Mouse (Mus musculus) kidney, adult 2 months (tissue): ENCODE measurements around the gene Paics.

Source experiments
- CTCF ChIP-seq: fragments of 200-500 bp; conservative IDR thresholded peaks from 2 replicates; pipeline ENCODE4 v1.5.1; 2011; ENCODE audit warnings: low read depth, mild to moderate bottlenecking, control low read depth, low read length, moderate library complexity, mixed read lengths; ENCODE audit not compliant: insufficient read depth, insufficient read length
- POLR2A ChIP-seq: fragments of 200-500 bp; IDR thresholded peaks from one replicate; pipeline ENCODE4 v1.6.1; 2011; ENCODE audit warnings: low read depth, low read length, control low read depth

- no peak for TF ChIP-seq CTCF
- no peak for TF ChIP-seq POLR2A
Measured at GRCm38 (mm10) chr5:76941975-76942374, 9.1 kb upstream of the Paics start.
